Mouse (Mus musculus): ENCODE measurements at regions not wholly inside any gene's neighbourhood (a gene's known extent, or its start where the extent isn't known, plus 50 kb on each side); places are given as distances from the start of the nearest gene placed in this dataset.

DNA sequence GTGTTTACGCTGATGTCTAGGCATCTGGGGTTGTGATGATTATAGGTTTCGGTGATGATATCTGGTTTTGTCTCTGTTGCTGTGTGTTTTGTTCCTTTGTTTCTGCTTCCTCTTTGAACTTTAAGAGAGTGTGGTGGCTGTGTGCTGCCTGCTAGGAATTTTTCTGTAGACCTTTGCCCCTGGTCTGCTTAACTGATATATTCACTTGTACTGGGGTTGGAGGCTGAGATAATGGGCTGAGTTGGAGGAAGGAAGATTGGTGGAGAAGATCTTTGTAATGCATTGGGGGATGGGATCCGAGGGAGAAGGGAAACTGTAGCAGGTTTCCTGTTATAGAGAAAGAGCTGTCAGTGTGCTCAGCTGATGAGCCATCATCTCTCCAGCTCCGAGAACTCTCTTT is 55.8 kb downstream of the Mid1ip1 start:
- Histone ChIP-seq H3K4me2 (ENCODE audit: low read depth) (no peak overlapping the region), H3K4me3 (ENCODE audit: low read depth, low read length) (no peak overlapping the region), H3K9me3 (ENCODE audit: control insufficient read depth, low read length) (no peaks in the 10 kb centered on the region), H3K27ac (ENCODE audit: low read depth, low read length) (no peak overlapping the region), H3K27me3 (ENCODE audit: control insufficient read depth, insufficient read depth, low read length) (no peaks in the 10 kb centered on the region), H3K36me3 (ENCODE audit: control insufficient read depth, insufficient read depth, low read length) (no peaks in the 10 kb centered on the region), H3K9ac (ENCODE audit: low read length) (no peak overlapping the region), H3K4me1 (ENCODE audit: control insufficient read depth, insufficient read depth, low read length) (no peaks in the 10 kb centered on the region)
- ATAC-seq (ENCODE audit: insufficient read depth, low FRiP score, low TSS enrichment): no peak
- DNase-seq (ENCODE audit: low spot score): no peak
- WGBS: 78% methylated on average over 4 of the region's 4 CpGs

DNA sequence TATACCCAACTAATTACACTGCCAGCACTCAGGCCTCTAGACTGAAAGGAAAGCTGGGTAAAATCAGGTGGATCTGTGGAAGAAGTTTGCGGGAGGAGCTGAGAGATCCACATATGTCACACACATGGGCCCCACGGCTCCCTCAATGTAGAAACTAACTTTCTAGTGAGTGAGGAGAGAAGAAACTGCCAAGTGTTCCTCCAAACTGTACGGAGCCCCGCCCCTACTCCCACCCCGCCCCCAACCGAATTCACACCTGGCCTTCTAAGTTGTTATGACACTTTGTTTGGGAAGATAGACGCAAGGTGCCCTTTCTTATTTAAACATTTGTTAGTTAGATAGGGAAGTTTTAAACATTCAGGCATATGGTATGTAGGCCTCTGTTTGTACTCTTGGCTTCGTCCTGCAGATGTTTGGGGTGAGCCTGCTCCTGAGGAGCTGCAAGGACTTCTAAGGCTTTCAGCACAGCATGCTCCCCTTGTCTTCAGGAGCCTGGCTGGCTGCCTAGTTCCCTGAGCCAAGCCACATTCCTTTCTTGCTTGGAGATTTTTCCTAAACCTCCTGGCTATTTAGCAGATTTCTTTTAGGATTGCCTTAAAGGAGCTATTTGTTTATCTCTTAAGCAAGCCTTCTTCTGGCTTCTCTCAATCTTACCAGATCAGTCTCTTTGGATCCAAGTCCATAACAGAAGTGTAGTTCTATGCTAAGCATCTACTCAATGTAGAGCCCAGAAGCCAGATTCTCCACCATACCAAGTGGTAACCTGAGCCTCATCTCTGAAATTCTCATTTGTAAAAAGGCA is 61.1 kb downstream of the Mid1ip1 start:
- Histone ChIP-seq H3K36me3 (ENCODE audit: control insufficient read depth, insufficient read depth, low read length) (no peaks in the 10 kb centered on the region), H3K27me3 (ENCODE audit: control insufficient read depth, insufficient read depth, low read length) (no peaks in the 10 kb centered on the region), H3K4me2 (ENCODE audit: low read depth) (no peak overlapping the region), H3K9me3 (ENCODE audit: control insufficient read depth, low read length) (no peaks in the 10 kb centered on the region; the same call in 1 of the 2 replicates), H3K27ac (ENCODE audit: low read depth, low read length) (no peak overlapping the region), H3K9ac (ENCODE audit: low read length) (no peak overlapping the region), H3K4me1 (ENCODE audit: control insufficient read depth, insufficient read depth, low read length) (no peaks in the 10 kb centered on the region), H3K4me3 (ENCODE audit: low read depth, low read length) (no peak overlapping the region)
- DNase-seq (ENCODE audit: low spot score) (no peak), ATAC-seq (ENCODE audit: insufficient read depth, low FRiP score, low TSS enrichment) (no peak)
- WGBS: 45% methylated on average over 8 of the region's 8 CpGs

DNA sequence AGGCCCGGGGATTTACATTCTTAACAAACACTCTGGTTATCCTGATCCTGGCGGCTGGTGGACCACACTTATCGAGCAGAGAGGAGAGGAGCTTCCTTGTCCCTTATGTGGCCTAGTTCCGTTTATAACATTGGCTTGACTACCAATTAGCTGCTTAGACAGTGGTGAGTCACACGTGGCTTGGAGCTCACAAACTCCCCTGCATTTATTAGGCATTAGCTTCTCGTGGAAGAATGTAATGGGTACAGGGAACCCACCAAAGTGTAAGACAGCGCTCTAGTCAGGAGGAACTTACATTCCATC is 61.7 kb downstream of the Mid1ip1 start:
- no peaks in the 10 kb centered on the region for H3K36me3 ChIP-seq (ENCODE audit: control insufficient read depth, insufficient read depth, low read length)
- no peaks in the 10 kb centered on the region for H3K27me3 ChIP-seq (ENCODE audit: control insufficient read depth, insufficient read depth, low read length)
- H3K9ac ChIP-seq (ENCODE audit: low read length): no peak overlapping the region
- H3K27ac ChIP-seq (ENCODE audit: low read depth, low read length): no peak overlapping the region
- H3K4me1 ChIP-seq (ENCODE audit: control insufficient read depth, insufficient read depth, low read length): no peaks in the 10 kb centered on the region
- no peak overlapping the region for H3K4me2 ChIP-seq (ENCODE audit: low read depth)
- H3K4me3 ChIP-seq (ENCODE audit: low read depth, low read length): no peak overlapping the region
- no peaks in the 10 kb centered on the region; the same call in 1 of the 2 replicates for H3K9me3 ChIP-seq (ENCODE audit: control insufficient read depth, low read length)
- WGBS: 50% methylated on average over 7 of the region's 7 CpGs
- ATAC-seq (ENCODE audit: insufficient read depth, low FRiP score, low TSS enrichment) (no peak), DNase-seq (ENCODE audit: low spot score) (no peak)

DNA sequence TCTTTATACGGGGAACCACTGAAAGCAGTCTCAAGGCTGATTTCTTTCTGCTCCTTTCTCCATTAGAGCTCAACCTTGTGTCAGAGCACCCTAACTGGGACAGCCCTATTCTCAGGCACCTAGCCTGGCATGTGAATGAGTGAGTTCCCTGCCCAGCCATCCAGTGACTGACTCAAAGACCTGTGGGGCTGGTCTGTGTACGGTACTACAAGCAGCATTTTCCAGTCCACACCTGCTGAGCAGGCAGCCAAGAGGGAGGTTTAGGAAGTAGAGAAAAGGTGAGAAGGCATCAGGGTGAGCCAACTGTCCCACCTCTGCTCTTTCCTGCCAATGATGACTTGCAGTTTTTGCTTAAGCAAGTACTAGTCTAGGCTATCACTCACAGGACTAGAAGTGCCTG is 63.2 kb downstream of the Mid1ip1 start:
- Histone ChIP-seq H3K9me3 (ENCODE audit: control insufficient read depth, low read length) (no peaks in the 10 kb centered on the region; the same call in 1 of the 2 replicates), H3K9ac (ENCODE audit: low read length) (no peak overlapping the region), H3K4me2 (ENCODE audit: low read depth) (no peak overlapping the region), H3K27me3 (ENCODE audit: control insufficient read depth, insufficient read depth, low read length) (no peaks in the 10 kb centered on the region), H3K4me3 (ENCODE audit: low read depth, low read length) (no peak overlapping the region), H3K27ac (ENCODE audit: low read depth, low read length) (no peak overlapping the region), H3K4me1 (ENCODE audit: control insufficient read depth, insufficient read depth, low read length) (no peaks in the 10 kb centered on the region), H3K36me3 (ENCODE audit: control insufficient read depth, insufficient read depth, low read length) (no peaks in the 10 kb centered on the region)
- DNase-seq (ENCODE audit: low spot score) (no peak), ATAC-seq (ENCODE audit: insufficient read depth, low FRiP score, low TSS enrichment) (no peak)
- WGBS: 100% methylated on average over 2 of the region's 2 CpGs

DNA sequence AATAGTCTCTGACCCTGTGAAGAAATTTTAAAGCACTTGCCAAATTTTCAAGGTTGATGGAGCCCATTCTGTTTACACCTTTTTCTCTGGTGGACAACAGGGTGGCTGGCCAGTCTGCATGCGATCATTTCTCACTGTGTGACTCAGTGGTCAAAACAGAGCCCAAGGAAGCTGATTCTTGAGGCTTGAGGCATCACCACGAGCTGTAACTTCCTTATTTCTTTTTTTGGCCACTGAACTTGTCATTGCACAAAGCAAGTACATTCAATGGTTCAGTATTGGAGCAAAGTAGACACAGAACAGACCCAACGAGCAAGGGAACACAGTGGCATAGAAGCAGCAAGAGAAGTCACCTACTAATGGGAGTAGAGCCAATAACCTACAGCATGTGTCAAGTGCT is 71.5 kb downstream of the Mid1ip1 start:
- Histone ChIP-seq H3K9ac (ENCODE audit: low read length) (no peak overlapping the region), H3K27me3 (ENCODE audit: control insufficient read depth, insufficient read depth, low read length) (no peaks in the 10 kb centered on the region), H3K9me3 (ENCODE audit: control insufficient read depth, low read length) (no peaks in the 10 kb centered on the region), H3K4me2 (ENCODE audit: low read depth) (no peak overlapping the region), H3K27ac (ENCODE audit: low read depth, low read length) (no peak overlapping the region), H3K4me1 (ENCODE audit: control insufficient read depth, insufficient read depth, low read length) (no peaks in the 10 kb centered on the region), H3K4me3 (ENCODE audit: low read depth, low read length) (no peak overlapping the region), H3K36me3 (ENCODE audit: control insufficient read depth, insufficient read depth, low read length) (no peaks in the 10 kb centered on the region)
- 76% methylated on average over 3 of the region's 3 CpGs for WGBS
- ATAC-seq (ENCODE audit: insufficient read depth, low FRiP score, low TSS enrichment): no peak
- no peak for DNase-seq (ENCODE audit: low spot score)

DNA sequence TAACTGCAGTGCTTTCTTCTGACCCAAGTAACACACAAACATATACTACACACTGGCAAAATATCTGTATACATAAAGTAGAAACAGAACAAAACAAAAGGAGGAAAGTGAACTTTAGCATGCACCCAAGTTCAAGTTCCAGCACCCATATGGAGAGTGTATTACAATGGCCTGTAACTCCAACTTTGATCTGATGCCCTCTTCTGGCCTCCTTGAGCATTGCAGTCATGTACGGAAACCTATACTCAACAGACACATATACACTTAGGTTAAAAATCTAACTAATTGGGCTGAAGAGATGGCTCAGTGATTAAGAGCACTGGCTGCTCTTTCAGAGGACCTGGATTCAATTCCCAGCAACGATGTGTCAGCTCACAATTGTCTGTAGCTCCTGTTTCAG is 72.2 kb downstream of the Mid1ip1 start:
- ATAC-seq (ENCODE audit: insufficient read depth, low FRiP score, low TSS enrichment) (no peak), DNase-seq (ENCODE audit: low spot score) (no peak)
- no peaks in the 10 kb centered on the region for H3K36me3 ChIP-seq (ENCODE audit: control insufficient read depth, insufficient read depth, low read length)
- no peak overlapping the region for H3K27ac ChIP-seq (ENCODE audit: low read depth, low read length)
- H3K4me3 ChIP-seq (ENCODE audit: low read depth, low read length): no peak overlapping the region
- H3K4me1 ChIP-seq (ENCODE audit: control insufficient read depth, insufficient read depth, low read length): no peaks in the 10 kb centered on the region
- no peaks in the 10 kb centered on the region for H3K9me3 ChIP-seq (ENCODE audit: control insufficient read depth, low read length)
- H3K27me3 ChIP-seq (ENCODE audit: control insufficient read depth, insufficient read depth, low read length): no peaks in the 10 kb centered on the region
- H3K4me2 ChIP-seq (ENCODE audit: low read depth): no peak overlapping the region
- 89% methylated on average over 2 of the region's 2 CpGs for WGBS
- no peak overlapping the region for H3K9ac ChIP-seq (ENCODE audit: low read length)

DNA sequence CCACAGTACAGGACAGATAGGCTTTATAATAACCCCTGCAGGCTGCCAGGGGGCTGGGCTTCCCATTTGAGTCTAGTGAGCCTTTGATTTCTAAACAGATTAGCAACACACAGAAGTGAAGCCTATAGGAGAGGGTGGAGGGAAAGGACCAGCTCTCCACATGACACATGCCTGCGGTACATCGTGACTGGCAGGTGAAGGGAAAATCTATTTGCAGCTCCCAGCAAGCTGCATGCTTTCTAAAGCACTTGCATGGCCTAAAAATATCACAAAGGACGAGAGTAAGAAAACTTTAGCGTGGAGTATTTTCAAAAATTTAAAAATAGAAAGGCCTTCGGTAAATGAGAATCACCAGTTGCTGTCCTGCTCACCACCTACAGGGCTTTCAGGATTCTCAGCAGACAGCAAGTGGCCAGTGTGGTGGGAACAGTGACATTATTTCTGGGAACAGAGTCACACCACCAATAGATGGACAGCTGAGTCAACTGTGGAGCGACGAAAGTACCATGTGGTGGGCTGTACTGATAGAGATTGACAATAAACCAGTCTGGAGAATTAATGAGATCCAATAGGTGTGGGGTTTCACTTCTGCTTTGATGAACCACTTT is 105.6 kb downstream of the Mid1ip1 start:
- no peak overlapping the region for H3K9ac ChIP-seq (ENCODE audit: low read length)
- no peak overlapping the region for H3K4me2 ChIP-seq (ENCODE audit: low read depth)
- ATAC-seq (ENCODE audit: insufficient read depth, low FRiP score, low TSS enrichment) (no peak), DNase-seq (ENCODE audit: low spot score) (no peak)
- H3K4me3 ChIP-seq (ENCODE audit: low read depth, low read length): no peak overlapping the region
- no peaks in the 10 kb centered on the region for H3K27me3 ChIP-seq (ENCODE audit: control insufficient read depth, insufficient read depth, low read length)
- no peaks in the 10 kb centered on the region for H3K36me3 ChIP-seq (ENCODE audit: control insufficient read depth, insufficient read depth, low read length)
- H3K9me3 ChIP-seq (ENCODE audit: control insufficient read depth, low read length): no peaks in the 10 kb centered on the region
- no peak overlapping the region for H3K27ac ChIP-seq (ENCODE audit: low read depth, low read length)
- no peaks in the 10 kb centered on the region for H3K4me1 ChIP-seq (ENCODE audit: control insufficient read depth, insufficient read depth, low read length)
- 77% methylated on average over 7 of the region's 7 CpGs for WGBS

DNA sequence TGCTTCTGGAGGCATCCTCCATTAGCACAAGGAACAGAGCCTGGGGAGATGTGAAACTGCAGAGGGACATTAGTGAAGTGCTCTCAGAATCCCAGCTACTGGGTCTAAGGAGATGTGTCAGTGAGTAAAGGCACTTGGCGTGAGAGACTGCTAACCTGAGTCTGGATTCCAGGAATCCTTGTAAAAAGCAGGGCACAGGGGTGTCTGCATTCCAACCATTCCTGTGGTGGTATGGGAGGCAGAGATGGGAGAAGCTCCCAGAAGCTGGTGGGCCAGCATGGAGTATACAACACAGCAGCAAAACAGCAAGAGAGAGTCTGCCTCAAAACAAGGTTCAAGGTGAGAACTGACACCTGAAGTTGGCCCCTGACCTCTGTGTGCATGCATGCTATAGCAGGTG is 118.9 kb downstream of the Mid1ip1 start:
- Histone ChIP-seq H3K4me1 (ENCODE audit: control insufficient read depth, insufficient read depth, low read length) (no peaks in the 10 kb centered on the region), H3K9me3 (ENCODE audit: control insufficient read depth, low read length) (no peaks in the 10 kb centered on the region), H3K27me3 (ENCODE audit: control insufficient read depth, insufficient read depth, low read length) (no peaks in the 10 kb centered on the region), H3K27ac (ENCODE audit: low read depth, low read length) (no peak overlapping the region), H3K9ac (ENCODE audit: low read length) (no peak overlapping the region), H3K4me2 (ENCODE audit: low read depth) (no peak overlapping the region), H3K4me3 (ENCODE audit: low read depth, low read length) (no peak overlapping the region), H3K36me3 (ENCODE audit: control insufficient read depth, insufficient read depth, low read length) (no peaks in the 10 kb centered on the region)
- WGBS: 40% methylated on average over 1 of the region's 1 CpGs
- DNase-seq (ENCODE audit: low spot score) (no peak), ATAC-seq (ENCODE audit: insufficient read depth, low FRiP score, low TSS enrichment) (no peak)

DNA sequence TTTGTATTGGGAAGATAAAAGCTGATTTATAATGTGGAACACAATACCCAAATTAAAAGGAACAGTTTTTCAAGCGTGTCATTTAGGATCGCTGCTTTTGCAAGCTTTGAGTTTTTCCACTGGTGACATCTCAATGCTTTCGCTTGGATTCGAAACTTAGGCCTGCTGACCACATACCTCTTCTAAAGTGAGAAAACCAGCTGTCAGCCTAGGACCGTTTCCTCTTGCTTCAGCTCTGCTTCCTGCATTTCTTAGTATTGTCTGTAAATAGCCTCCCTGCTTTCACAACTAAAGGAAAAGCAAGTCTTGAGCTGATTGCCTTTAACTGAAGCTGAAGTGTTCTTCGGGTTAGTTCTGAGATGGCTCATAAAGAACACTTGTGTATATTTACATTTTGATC is 142.3 kb downstream of the Mid1ip1 start:
- no peak overlapping the region for H3K4me2 ChIP-seq (ENCODE audit: low read depth)
- ATAC-seq (ENCODE audit: insufficient read depth, low FRiP score, low TSS enrichment) (no peak), DNase-seq (ENCODE audit: low spot score) (no peak)
- no peak overlapping the region for H3K4me3 ChIP-seq (ENCODE audit: low read depth, low read length)
- H3K9me3 ChIP-seq (ENCODE audit: control insufficient read depth, low read length): no peaks in the 10 kb centered on the region
- WGBS: 58% methylated on average over 6 of the region's 6 CpGs
- no peak overlapping the region for H3K9ac ChIP-seq (ENCODE audit: low read length)
- H3K4me1 ChIP-seq (ENCODE audit: control insufficient read depth, insufficient read depth, low read length): no peaks in the 10 kb centered on the region
- no peaks in the 10 kb centered on the region for H3K36me3 ChIP-seq (ENCODE audit: control insufficient read depth, insufficient read depth, low read length)
- no peak overlapping the region for H3K27ac ChIP-seq (ENCODE audit: low read depth, low read length)
- no peaks in the 10 kb centered on the region for H3K27me3 ChIP-seq (ENCODE audit: control insufficient read depth, insufficient read depth, low read length)
